Mouse (Mus musculus) liver, embryonic 15.5 days (tissue): ENCODE data around the gene Gm31571. TPM values are rescaled to one million over a fixed set of nuclear protein-coding genes. Genes with fewer than 3 reads are reported as not detected.
"Not testable (repeated sequence)": the region's sequence is repeated elsewhere in the genome, so short reads cannot be mapped to it uniquely, and the experiment has no call there.

Experiments
- ATAC-seq: fragments of 200-750 bp; cut with Nextera tagmentation; 2 replicates; pipeline ENCODE4 v1.8.0; 2017; ENCODE audit warnings: moderate number of reproducible peaks, mild to moderate bottlenecking, moderate library complexity; ENCODE audit not compliant: insufficient read depth
- H3K27ac ChIP-seq: fragments of 300-500 bp; sonication (generic); replicated peaks from 2 replicates; pipeline ENCODE4 v1.5.1; 2015; ENCODE audit warnings: mild to moderate bottlenecking, inconsistent platforms
- H3K27me3 ChIP-seq: fragments of 300-500 bp; sonication (generic); 2 replicates; pipeline ENCODE4 v1.6.1; 2015; ENCODE audit warnings: mild to moderate bottlenecking, inconsistent platforms
- H3K36me3 ChIP-seq: fragments of 300-500 bp; sonication (generic); replicated peaks from 2 replicates; pipeline ENCODE4 v1.6.1; 2015; ENCODE audit warnings: moderate library complexity, mild to moderate bottlenecking, inconsistent platforms
- H3K4me1 ChIP-seq: fragments of 300-500 bp; sonication (generic); replicated peaks from 2 replicates; pipeline ENCODE4 v1.6.1; 2015; ENCODE audit warnings: inconsistent platforms
- H3K4me2 ChIP-seq: fragments of 300-500 bp; sonication (generic); 2 replicates; pipeline ENCODE4 v1.6.1; 2015; ENCODE audit warnings: moderate library complexity, mild to moderate bottlenecking, inconsistent platforms
- H3K4me3 ChIP-seq: fragments of 300-500 bp; sonication (generic); replicated peaks from 2 replicates; pipeline ENCODE4 v1.5.1; 2015; ENCODE audit warnings: mild to moderate bottlenecking, inconsistent platforms
- H3K9ac ChIP-seq: fragments of 300-500 bp; sonication (generic); 2 replicates; pipeline ENCODE4 v1.6.1; 2015; ENCODE audit warnings: moderate library complexity, mild to moderate bottlenecking, inconsistent platforms
- H3K9me3 ChIP-seq: fragments of 300-500 bp; sonication (generic); replicated peaks from 2 replicates; pipeline ENCODE4 v1.6.1; 2016; ENCODE audit warnings: inconsistent platforms
- WGBS: fragments of 180-500 bp; shearing (Covaris S2); methylation state at CpG from one replicate; pipeline ENCODE4 v1.1.7; 2015; ENCODE audit warnings: mixed read lengths; ENCODE audit not compliant: insufficient replicate concordance; 5-methylcytosine and 5-hydroxymethylcytosine counted together
- polyA plus RNA-seq: library from polyadenylated mRNA; unstranded; fragments of >200 nt; fragmentation: Nextera tagmentation; extraction: Ambion mirVana; gene quantifications from 2 replicates; pipeline ENCODE4 v1.2.1, GENCODE M21; 2015

The Gm31571 gene
- polyA plus RNA-seq: not detected in 2 replicates

DNA sequence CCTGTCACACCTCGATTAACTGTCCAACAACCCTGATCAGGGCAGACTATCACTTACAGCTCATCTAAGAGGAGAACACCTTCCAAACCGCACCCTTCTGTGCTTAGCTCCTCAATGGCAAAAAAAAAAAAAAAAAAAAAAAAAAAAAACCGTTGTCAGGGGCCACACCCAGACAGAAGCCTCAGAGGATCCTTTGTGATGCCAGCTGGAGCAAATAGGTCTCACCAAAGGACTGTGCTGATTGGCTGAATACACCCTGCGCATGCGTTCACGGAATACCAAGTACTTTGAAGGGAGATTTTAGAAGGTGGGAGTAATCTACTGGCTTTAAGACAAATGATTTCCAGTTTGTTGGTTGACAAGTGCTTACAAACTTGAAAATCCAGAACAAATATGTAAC lies at the start of gene Gm31571:
Gene Gm31571, minus strand, starts transcription at position 101 of the 400 bp plus-strand sequence.
- not testable (repeated sequence) for H3K9me3 ChIP-seq, H3K4me1 ChIP-seq, H3K36me3 ChIP-seq, H3K9ac ChIP-seq, ATAC-seq, H3K27me3 ChIP-seq, H3K27ac ChIP-seq, H3K4me2 ChIP-seq, H3K4me3 ChIP-seq
- WGBS: no CpG with 5 or more reads among the region's 6 CpGs
